Mouse (Mus musculus): ENCODE results near the gene Gm17949. TPM values are rescaled to one million over a fixed set of nuclear protein-coding genes. Genes with fewer than 3 reads are reported as not detected.

Gm17949 gene
- total and polyA plus RNA-seq, 3 experiments = 0.21 to 0.98 (median 0.27) TPM

DNA sequence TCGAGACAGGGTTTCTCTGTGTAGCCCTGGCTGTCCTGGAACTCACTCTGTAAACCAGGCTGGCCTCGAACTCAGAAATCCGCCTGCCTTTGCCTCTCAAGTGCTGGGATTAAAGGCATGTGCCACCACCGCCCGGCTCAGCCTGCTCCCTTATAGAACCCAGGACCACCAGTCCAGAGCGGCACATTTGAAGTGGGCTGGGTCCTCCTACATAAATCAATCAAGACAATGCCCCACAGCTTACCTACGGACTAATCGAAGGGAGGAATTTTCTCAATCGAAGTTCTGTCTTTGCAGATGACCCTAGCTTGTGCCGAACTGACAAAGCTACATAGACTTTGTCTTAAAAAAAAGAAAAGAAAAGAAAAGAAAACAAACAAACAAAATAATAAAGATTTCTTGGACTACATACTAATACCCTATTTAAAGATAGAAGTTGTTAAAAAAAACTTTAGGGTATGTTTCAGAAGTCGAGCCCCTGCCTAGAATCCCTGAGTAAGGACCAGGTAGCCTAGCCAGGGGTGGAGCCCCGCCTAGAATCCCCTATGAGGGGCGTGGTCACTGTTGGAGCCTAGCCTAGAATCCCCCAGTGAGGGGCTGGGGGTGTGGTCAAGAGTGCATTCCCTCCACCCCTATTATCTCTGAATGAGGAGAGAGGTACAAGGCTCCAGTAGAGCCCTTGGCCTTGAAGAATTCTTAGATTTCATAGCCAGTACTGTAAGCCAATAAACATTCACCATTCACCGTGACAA lies 37.1 kb upstream of the Gm17949 start:
- Histone ChIP-seq H3K27me3 (ENCODE audit: insufficient read depth, low read length) (peaks cover 44% of the 10 kb centered on the region), H3K4me1 (ENCODE audit: insufficient read depth, low read depth, low read length) (no peaks in the 10 kb centered on the region), H3K9me3 (replicated peaks) (no peaks in the 10 kb centered on the region), H3K4me3 (ENCODE audit: low read depth, low read length) (no peak overlapping the region), H3K36me3 (replicated peaks) (no peaks in the 10 kb centered on the region)
- TF ChIP-seq GATA1 (IDR thresholded peaks at IDR 0.05; ENCODE audit: borderline replicate concordance, low read length) = no peak
- DNase-seq (ENCODE audit: low spot score) (no peak), ATAC-seq (ENCODE audit: extremely low read depth, insufficient number of reproducible peaks, low FRiP score, poor library complexity, severe bottlenecking) (no peak)

DNA sequence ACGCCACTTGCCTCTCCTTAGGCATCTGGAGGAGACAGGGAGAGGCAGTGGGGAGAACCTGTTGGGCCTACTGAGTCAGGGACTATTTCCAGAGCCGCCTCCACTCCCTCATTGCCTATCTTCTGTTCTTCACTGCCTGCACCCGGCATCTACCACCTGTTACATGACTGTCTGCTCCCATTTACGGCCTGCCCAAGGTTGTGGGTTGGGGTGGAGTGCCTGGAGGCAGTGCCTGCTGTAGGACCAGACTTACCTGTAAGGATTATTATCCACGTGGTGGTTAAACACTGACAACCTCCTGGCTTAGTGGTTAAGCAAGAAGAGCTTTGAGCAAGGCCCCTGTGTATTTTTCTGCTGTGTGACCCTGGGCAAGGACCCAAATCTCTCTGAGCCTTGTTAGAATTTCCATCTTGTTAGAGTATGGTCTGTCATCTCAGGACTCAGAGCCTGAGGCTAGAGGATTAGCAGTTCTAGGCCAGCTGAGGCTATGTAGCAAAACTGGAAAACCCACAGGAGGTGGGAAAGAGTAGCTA lies 36.5 kb upstream of the Gm17949 start:
- no peak for TF ChIP-seq GATA1 (IDR thresholded peaks at IDR 0.05; ENCODE audit: borderline replicate concordance, low read length)
- TF ChIP-seq GATA2 (IDR thresholded peaks at IDR 0.05; ENCODE audit: borderline replicate concordance, low read depth, low read length) = no peak
- no peak for TF ChIP-seq POLR2AphosphoS5 (IDR thresholded peaks at IDR 0.05; ENCODE audit: insufficient replicate concordance, low read depth, low read length)
- no peak for TF ChIP-seq CTCF (IDR thresholded peaks at IDR 0.05; ENCODE audit: low read depth, low read length)
- no peak for TF ChIP-seq TAL1 (conservative IDR thresholded peaks at IDR 0.05; ENCODE audit: low read depth, low read length)
- no peak overlapping the region for H3K4me3 ChIP-seq (ENCODE audit: low read depth, low read length)
- ATAC-seq (ENCODE audit: extremely low read depth, insufficient number of reproducible peaks, low FRiP score, poor library complexity, severe bottlenecking) = no peak
- peaks cover 46% of the 10 kb centered on the region for H3K27me3 ChIP-seq (ENCODE audit: insufficient read depth, low read length)
- H3K36me3 ChIP-seq (replicated peaks) = no peaks in the 10 kb centered on the region
- no peaks in the 10 kb centered on the region; the same call in 1 of the 2 replicates for H3K4me1 ChIP-seq (ENCODE audit: insufficient read depth, low read depth, low read length)
- no peaks in the 10 kb centered on the region for H3K9me3 ChIP-seq (replicated peaks)
- no peak for DNase-seq (ENCODE audit: low spot score)

DNA sequence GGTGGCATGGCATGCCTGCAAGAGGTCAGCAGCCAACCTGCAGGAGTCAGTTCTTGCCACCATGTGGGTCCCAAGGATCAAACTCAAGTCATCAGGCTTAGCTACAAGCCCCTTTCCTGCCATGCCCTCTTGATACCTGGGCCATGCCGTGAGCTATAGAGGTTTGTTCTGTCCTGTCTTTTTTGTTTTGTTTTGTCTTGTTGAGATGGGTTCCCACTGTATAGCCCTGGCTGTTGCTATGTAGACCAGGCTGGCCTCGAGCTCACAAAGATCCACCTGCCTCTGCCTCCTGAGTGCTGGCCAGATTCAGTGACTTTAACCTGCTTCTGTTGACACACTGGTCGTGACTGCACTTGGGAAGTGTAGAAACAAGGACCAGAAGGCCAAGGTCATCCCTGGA lies 35.9 kb upstream of the Gm17949 start:
- Histone ChIP-seq H3K27me3 (ENCODE audit: insufficient read depth, low read length) (peaks cover 41% of the 10 kb centered on the region), H3K4me1 (ENCODE audit: insufficient read depth, low read depth, low read length) (no peaks in the 10 kb centered on the region; the same call in 1 of the 2 replicates), H3K4me3 (ENCODE audit: low read depth, low read length) (no peak overlapping the region), H3K36me3 (replicated peaks) (no peaks in the 10 kb centered on the region), H3K9me3 (replicated peaks) (no peaks in the 10 kb centered on the region)
- ATAC-seq (ENCODE audit: extremely low read depth, insufficient number of reproducible peaks, low FRiP score, poor library complexity, severe bottlenecking) (no peak), DNase-seq (ENCODE audit: low spot score) (no peak)
- TF ChIP-seq GATA1 (IDR thresholded peaks at IDR 0.05; ENCODE audit: borderline replicate concordance, low read length) (no peak), CTCF (IDR thresholded peaks at IDR 0.05; ENCODE audit: low read depth, low read length) (no peak), TAL1 (conservative IDR thresholded peaks at IDR 0.05; ENCODE audit: low read depth, low read length) (no peak)

- Histone ChIP-seq H3K36me3 (replicated peaks) (no peaks in the 10 kb centered on the region), H3K9me3 (replicated peaks) (no peaks in the 10 kb centered on the region), H3K4me1 (ENCODE audit: insufficient read depth, low read depth, low read length) (no peaks in the 10 kb centered on the region; the same call in 1 of the 2 replicates), H3K27me3 (ENCODE audit: insufficient read depth, low read length) (peaks cover 42% of the 10 kb centered on the region), H3K4me3 (ENCODE audit: low read depth, low read length) (no peak overlapping the region)
- no peak for TF ChIP-seq GATA1 (IDR thresholded peaks at IDR 0.05; ENCODE audit: borderline replicate concordance, low read length)
- no peak for TF ChIP-seq GATA2 (IDR thresholded peaks at IDR 0.05; ENCODE audit: borderline replicate concordance, low read depth, low read length)
- no peak for TF ChIP-seq TAL1 (conservative IDR thresholded peaks at IDR 0.05; ENCODE audit: low read depth, low read length)
- no peak for TF ChIP-seq POLR2AphosphoS5 (IDR thresholded peaks at IDR 0.05; ENCODE audit: insufficient replicate concordance, low read depth, low read length)
- no peak for TF ChIP-seq CTCF (IDR thresholded peaks at IDR 0.05; ENCODE audit: low read depth, low read length)
- ATAC-seq (ENCODE audit: extremely low read depth, insufficient number of reproducible peaks, low FRiP score, poor library complexity, severe bottlenecking) (no peak), DNase-seq (ENCODE audit: low spot score) (no peak)
Observed at GRCm38 (mm10) chr17:56976531-56977390, 34.5 kb upstream of the Gm17949 start.

DNA sequence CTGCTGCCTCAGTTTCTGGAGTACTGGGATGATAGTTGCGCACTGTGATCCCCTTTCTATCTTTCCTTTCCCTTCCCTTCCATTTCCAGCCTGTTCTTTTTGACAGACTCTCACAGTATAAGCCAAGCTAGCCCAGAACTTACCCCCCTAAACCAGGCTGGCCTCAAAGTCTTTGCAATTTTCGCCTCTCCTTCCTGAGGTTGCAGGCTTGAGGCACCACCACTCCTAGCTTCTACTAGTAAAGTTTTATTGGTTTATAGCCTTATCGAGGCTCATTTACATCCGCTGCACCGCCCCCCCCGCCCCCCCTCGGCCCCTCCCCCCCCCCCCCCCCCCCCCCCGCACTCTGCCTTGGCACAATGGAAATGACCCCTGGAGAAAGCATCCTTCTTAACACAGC lies 31.7 kb upstream of the Gm17949 start:
- Histone ChIP-seq H3K4me3 (ENCODE audit: low read depth, low read length) (no peak overlapping the region), H3K36me3 (replicated peaks) (no peaks in the 10 kb centered on the region), H3K4me1 (ENCODE audit: insufficient read depth, low read depth, low read length) (no peaks in the 10 kb centered on the region; the same call in none of the 2 replicates), H3K9me3 (replicated peaks) (no peaks in the 10 kb centered on the region), H3K27me3 (ENCODE audit: insufficient read depth, low read length) (peaks cover 44% of the 10 kb centered on the region)
- DNase-seq (ENCODE audit: low spot score) = no peak
- no peak for TF ChIP-seq GATA2 (IDR thresholded peaks at IDR 0.05; ENCODE audit: borderline replicate concordance, low read depth, low read length)
- no peak for TF ChIP-seq GATA1 (IDR thresholded peaks at IDR 0.05; ENCODE audit: borderline replicate concordance, low read length)
- TF ChIP-seq CTCF (IDR thresholded peaks at IDR 0.05; ENCODE audit: low read depth, low read length) = no peak
- TF ChIP-seq TAL1 (conservative IDR thresholded peaks at IDR 0.05; ENCODE audit: low read depth, low read length) = no peak
- TF ChIP-seq POLR2AphosphoS5 (IDR thresholded peaks at IDR 0.05; ENCODE audit: insufficient replicate concordance, low read depth, low read length) = no peak
- ATAC-seq (ENCODE audit: extremely low read depth, insufficient number of reproducible peaks, low FRiP score, poor library complexity, severe bottlenecking) = no peak

DNA sequence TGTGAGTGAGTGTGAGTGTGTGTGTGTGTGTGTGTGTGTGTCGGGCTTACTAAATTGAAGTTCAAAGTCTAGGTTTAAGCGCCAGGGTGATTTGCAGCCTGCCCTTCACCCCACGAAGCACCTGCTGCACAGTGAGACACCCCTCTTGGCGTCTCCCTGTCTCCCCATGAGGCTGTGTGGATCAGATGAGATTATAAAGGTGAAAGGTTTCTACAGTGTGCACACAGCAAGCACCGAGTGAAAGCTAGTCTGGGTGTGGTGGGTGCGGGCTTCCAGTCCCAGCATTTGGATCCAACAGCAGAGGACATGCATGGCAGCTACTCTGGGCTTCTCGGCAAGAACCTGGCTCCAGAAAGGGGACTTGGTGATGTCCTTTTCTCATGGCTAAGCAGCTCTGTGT lies 30.2 kb upstream of the Gm17949 start:
- Histone ChIP-seq H3K4me1 (ENCODE audit: insufficient read depth, low read depth, low read length) (no peaks in the 10 kb centered on the region; the same call in none of the 2 replicates), H3K27me3 (ENCODE audit: insufficient read depth, low read length) (peaks cover 42% of the 10 kb centered on the region), H3K36me3 (replicated peaks) (no peaks in the 10 kb centered on the region), H3K9me3 (replicated peaks) (no peaks in the 10 kb centered on the region), H3K4me3 (ENCODE audit: low read depth, low read length) (no peak overlapping the region)
- TF ChIP-seq GATA1 (IDR thresholded peaks at IDR 0.05; ENCODE audit: borderline replicate concordance, low read length) (no peak), GATA2 (IDR thresholded peaks at IDR 0.05; ENCODE audit: borderline replicate concordance, low read depth, low read length) (no peak), CTCF (IDR thresholded peaks at IDR 0.05; ENCODE audit: low read depth, low read length) (no peak), TAL1 (conservative IDR thresholded peaks at IDR 0.05; ENCODE audit: low read depth, low read length) (no peak), POLR2AphosphoS5 (IDR thresholded peaks at IDR 0.05; ENCODE audit: insufficient replicate concordance, low read depth, low read length) (no peak)
- DNase-seq (ENCODE audit: low spot score) = no peak
- ATAC-seq (ENCODE audit: extremely low read depth, insufficient number of reproducible peaks, low FRiP score, poor library complexity, severe bottlenecking) = no peak
